Mouse (Mus musculus) cerebellum, postnatal 14 days (tissue): Measurements from ENCODE around the gene Olfr5.
"Not testable (repeated sequence)": the region's sequence is repeated elsewhere in the genome, so short reads cannot be mapped to it uniquely, and the experiment has no call there.

ENCODE experiments used
- DNase-seq, 2 experiments: peaks; one replicate each; pipeline ENCODE4 v3.0.0; 2021; ENCODE audit warnings: mixed read lengths in 2 of 2

Gene Olfr5

GRCm38 (mm10) chr7:6486841-6487240 is at the start of gene Olfr5:
Olfr5 (minus strand) TSS chr7:6486941.
- no peak for DNase-seq

- DNase-seq: peak; percentile 6 to 47
Observed at GRCm38 (mm10) chr7:6526141-6526540, 39.4 kb upstream of the Olfr5 start.

GRCm38 (mm10) chr7:6525001-6525400 is 38.3 kb upstream of the Olfr5 start:
- DNase-seq: peak in 1 of 2 experiments; percentile 4

- DNase-seq: no peak
Observed at GRCm38 (mm10) chr7:6522850-6523249, 36.1 kb upstream of the Olfr5 start, which contains the start of gene Olfr1349. Olfr1349 (minus strand) TSS chr7:6522950.

GRCm38 (mm10) chr7:6521666-6522065 is 34.9 kb upstream of the Olfr5 start:
- no peak for DNase-seq

GRCm38 (mm10) chr7:6508648-6509047 is 21.9 kb upstream of the Olfr5 start, which contains the start of gene Olfr1348:
Olfr1348 (minus strand) TSS chr7:6508748.
- DNase-seq: no peak

- DNase-seq: no peak
Observed at GRCm38 (mm10) chr7:6499655-6500054, 12.9 kb upstream of the Olfr5 start, which contains the start of gene Olfr1347. Olfr1347 (minus strand) TSS chr7:6499755.

GRCm38 (mm10) chr7:6477633-6478032 is 9.1 kb downstream of the Olfr5 start:
- DNase-seq: not testable (repeated sequence)

- no peak for DNase-seq
Observed at GRCm38 (mm10) chr7:6466951-6467350, 19.8 kb downstream of the Olfr5 start, which contains the start of gene Olfr1346. Olfr1346 (plus strand) TSS chr7:6467101.

GRCm38 (mm10) chr7:6456399-6456798 is 30.3 kb downstream of the Olfr5 start:
- no peak for DNase-seq

- no peak for DNase-seq
Observed at GRCm38 (mm10) chr7:6455868-6456267, 30.9 kb downstream of the Olfr5 start, which contains the start of gene Olfr1336. Olfr1336 (plus strand) TSS chr7:6456168.

GRCm38 (mm10) chr7:6447771-6448170 is 39.0 kb downstream of the Olfr5 start:
- DNase-seq: no peak

- no peak for DNase-seq
Observed at GRCm38 (mm10) chr7:6441173-6441572, 45.6 kb downstream of the Olfr5 start.

GRCm38 (mm10) chr7:6438388-6438787 is 48.4 kb downstream of the Olfr5 start, which contains the start of gene Olfr1344:
Olfr1344 (plus strand) TSS chr7:6438688.
- no peak for DNase-seq

GRCm38 (mm10) chr7:6430342-6430741 is 56.4 kb downstream of the Olfr5 start:
- DNase-seq: peak; percentile 20 to 44

- DNase-seq: no peak
Observed at GRCm38 (mm10) chr7:6429381-6429780, 57.4 kb downstream of the Olfr5 start.
